Mouse (Mus musculus): Measurements from ENCODE around the gene B430306N03Rik.

GRCm38 (mm10) chr17:48266610-48267304 lies 49.2 kb upstream of the B430306N03Rik start:
- TF ChIP-seq CTCF (conservative IDR thresholded peaks at IDR 0.05; ENCODE audit: low read length) (no peak), NANOG (IDR thresholded peaks at IDR 0.05; ENCODE audit: borderline replicate concordance, low read length) (no peak), POU5F1 (IDR thresholded peaks at IDR 0.05; ENCODE audit: borderline replicate concordance, low read length) (no peak)
